Mouse (Mus musculus) MEL (cell line): ENCODE results near the gene Endou.

Experiments used
- CTCF ChIP-seq, 3 experiments: IDR thresholded peaks in 2 of 3; conservative IDR thresholded peaks in 1 of 3; 2 replicates each; pipeline ENCODE4 v1.5.1; 2011 to 2012; ENCODE audit warnings: low read length in 3 of 3, low read depth in 2 of 3, mild to moderate bottlenecking in 2 of 3, improper control_type of control experiment in 1 of 3, inconsistent platforms in 1 of 3, mixed read lengths in 1 of 3, moderate library complexity in 1 of 3; ENCODE audit not compliant: control insufficient read depth in 1 of 3, insufficient read depth in 1 of 3, poor library complexity in 1 of 3, severe bottlenecking in 1 of 3
- EP300 ChIP-seq, 2 experiments: IDR thresholded peaks; 2 replicates each; pipeline ENCODE4 v1.6.1; 2011; ENCODE audit warnings: improper control_type of control experiment in 2 of 2, low read length in 2 of 2, low read depth in 1 of 2, mild to moderate bottlenecking in 1 of 2
- MAFK ChIP-seq: IDR thresholded peaks from 2 replicates; pipeline ENCODE4 v1.6.1; 2011; ENCODE audit warnings: low read depth, mild to moderate bottlenecking, low read length, improper control_type of control experiment, borderline replicate concordance
- MAZ ChIP-seq: IDR thresholded peaks from 2 replicates; pipeline ENCODE4 v1.6.1; 2012; ENCODE audit warnings: low read depth, mild to moderate bottlenecking, inconsistent platforms, low read length, improper control_type of control experiment
- POLR2A ChIP-seq, 2 experiments: IDR thresholded peaks; 2 replicates each; pipeline ENCODE4 v1.6.1; 2011 to 2012; ENCODE audit warnings: low read length in 2 of 2, mild to moderate bottlenecking in 2 of 2, control low read depth in 1 of 2, improper control_type of control experiment in 1 of 2, low read depth in 1 of 2, moderate library complexity in 1 of 2; ENCODE audit not compliant: control insufficient read depth in 1 of 2, insufficient read depth in 1 of 2, poor library complexity in 1 of 2

DNA sequence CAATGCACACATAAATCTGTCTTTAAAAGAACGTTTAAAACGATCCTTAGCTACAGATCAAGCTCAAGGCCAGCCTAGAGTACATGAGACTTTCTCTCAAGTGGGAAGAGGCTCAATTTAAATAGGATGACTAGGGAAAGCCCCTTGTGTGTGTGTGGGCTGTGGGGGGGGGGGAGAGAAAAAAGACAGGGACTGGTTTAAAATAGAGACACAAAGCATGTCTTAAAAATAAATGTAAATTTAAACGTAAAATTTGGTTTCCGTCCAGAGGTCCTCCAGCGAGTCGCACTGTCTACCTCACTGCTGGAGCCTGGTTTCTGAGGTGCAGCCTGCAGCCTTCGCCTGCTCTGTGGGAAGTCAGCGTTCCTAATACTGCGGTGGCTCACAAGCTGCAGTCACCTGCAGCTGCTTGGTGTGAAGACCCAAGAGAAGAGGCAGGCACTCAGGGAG, 9.2 kb upstream of the Endou start:
- TF ChIP-seq EP300 (IDR thresholded peaks at IDR 0.05; ENCODE audit: low read depth in 1 of 2, low read length in 2 of 2) (no peak), CTCF (IDR thresholded peaks at IDR 0.05 in 2 of 3, conservative IDR thresholded peaks at IDR 0.05 in 1 of 3; ENCODE audit: control insufficient read depth in 1 of 3, insufficient read depth in 1 of 3, low read depth in 2 of 3, low read length in 3 of 3, poor library complexity in 1 of 3, severe bottlenecking in 1 of 3) (no peak), MAZ (no peak), POLR2A (IDR thresholded peaks at IDR 0.05; ENCODE audit: control insufficient read depth in 1 of 2, insufficient read depth in 1 of 2, low read depth in 1 of 2, low read length in 2 of 2, poor library complexity in 1 of 2) (no peak), MAFK (no peak)
